Mouse (Mus musculus): Measurements from ENCODE around the gene Rnf186.
"Not testable (repeated sequence)": the region's sequence is repeated elsewhere in the genome, so short reads cannot be mapped to it uniquely, and the experiment has no call there.

Gene Rnf186

GRCm38 (mm10) chr4:138972139-138972826 lies 5.4 kb downstream of the Rnf186 start:
- DNase-seq (ENCODE audit: low spot score) = peak; percentile 64

GRCm38 (mm10) chr4:138972827-138973718 lies 6.2 kb downstream of the Rnf186 start, which contains the start of gene Tmco4:
Gene Tmco4 (plus strand): TSS chr4:138972888.
- DNase-seq (ENCODE audit: low spot score) = peak; percentile 62

GRCm38 (mm10) chr4:138973719-138974115 lies 6.8 kb downstream of the Rnf186 start:
- no peak for DNase-seq (ENCODE audit: low spot score)

- not testable (repeated sequence) for DNase-seq (ENCODE audit: low spot score)
These were observed 7.6 kb downstream of the Rnf186 start for GRCm38 (mm10) chr4:138974540-138974939.

- no peak for DNase-seq (ENCODE audit: low spot score)
These were observed 8.3 kb downstream of the Rnf186 start for GRCm38 (mm10) chr4:138975194-138975593.

GRCm38 (mm10) chr4:138976046-138976445 lies 9.1 kb downstream of the Rnf186 start:
- DNase-seq (ENCODE audit: low spot score) = no peak

- DNase-seq (ENCODE audit: low spot score) = no peak
These were observed 13.1 kb downstream of the Rnf186 start for GRCm38 (mm10) chr4:138980021-138980420.

- DNase-seq (ENCODE audit: low spot score) = no peak
These were observed 14.0 kb downstream of the Rnf186 start for GRCm38 (mm10) chr4:138980771-138981420.

- DNase-seq (ENCODE audit: low spot score) = no peak
These were observed 16.5 kb downstream of the Rnf186 start for GRCm38 (mm10) chr4:138983422-138983821.

GRCm38 (mm10) chr4:138984744-138985143 lies 17.8 kb downstream of the Rnf186 start:
- no peak for DNase-seq (ENCODE audit: low spot score)

GRCm38 (mm10) chr4:138986280-138986679 lies 19.4 kb downstream of the Rnf186 start:
- DNase-seq (ENCODE audit: low spot score) = no peak

GRCm38 (mm10) chr4:138994389-138994788 lies 27.5 kb downstream of the Rnf186 start:
- DNase-seq (ENCODE audit: low spot score) = no peak

- DNase-seq (ENCODE audit: low spot score) = peak; percentile 52
These were observed 29.5 kb downstream of the Rnf186 start for GRCm38 (mm10) chr4:138996410-138996809.

GRCm38 (mm10) chr4:138997121-138997520 lies 30.2 kb downstream of the Rnf186 start:
- no peak for DNase-seq (ENCODE audit: low spot score)

- DNase-seq (ENCODE audit: low spot score) = no peak
These were observed 31.7 kb downstream of the Rnf186 start for GRCm38 (mm10) chr4:138998611-138999010.

- no peak for DNase-seq (ENCODE audit: low spot score)
These were observed 34.1 kb downstream of the Rnf186 start for GRCm38 (mm10) chr4:139001026-139001425.

- DNase-seq (ENCODE audit: low spot score) = no peak
These were observed 34.5 kb downstream of the Rnf186 start for GRCm38 (mm10) chr4:139001433-139001832.

- no peak for DNase-seq (ENCODE audit: low spot score)
These were observed 37.2 kb downstream of the Rnf186 start for GRCm38 (mm10) chr4:139004067-139004466.

- DNase-seq (ENCODE audit: low spot score) = no peak
These were observed 38.3 kb downstream of the Rnf186 start for GRCm38 (mm10) chr4:139005214-139005613.

- DNase-seq (ENCODE audit: low spot score) = no peak
These were observed 40.4 kb downstream of the Rnf186 start for GRCm38 (mm10) chr4:139007353-139007752.

- DNase-seq (ENCODE audit: low spot score) = no peak
These were observed 41.1 kb downstream of the Rnf186 start for GRCm38 (mm10) chr4:139007981-139008536.

GRCm38 (mm10) chr4:139011201-139011702 lies 44.3 kb downstream of the Rnf186 start:
- DNase-seq (ENCODE audit: low spot score) = no peak

Data from testis, postnatal 14 days (tissue).